Mouse (Mus musculus) cerebellum, adult (tissue): ENCODE data around the gene Has3.

ENCODE experiments used
- ATAC-seq: cut with Nextera tagmentation; 2 replicates; pipeline ENCODE4 v1.9.2; 2017; ENCODE audit warnings: mild to moderate bottlenecking, moderate library complexity, mixed read lengths; ENCODE audit not compliant: insufficient number of reproducible peaks, low FRiP score, low TSS enrichment

The Has3 gene

GRCm38 (mm10) chr8:106929155-106929913 lies 59.3 kb downstream of the Has3 start:
- no peak for ATAC-seq

GRCm38 (mm10) chr8:106929921-106930320 lies 59.9 kb downstream of the Has3 start:
- ATAC-seq = no peak

GRCm38 (mm10) chr8:106932376-106933065 lies 62.5 kb downstream of the Has3 start:
- ATAC-seq = no peak

GRCm38 (mm10) chr8:106933506-106934143 lies 63.6 kb downstream of the Has3 start:
- ATAC-seq = no peak
